Mouse (Mus musculus) gastrocnemius, postnatal 4 days (tissue): Measurements from ENCODE around the gene Rtl10. TPM values are rescaled to one million over a fixed set of nuclear protein-coding genes. Genes with fewer than 3 reads are reported as not detected.
"Not testable (repeated sequence)": the region's sequence is repeated elsewhere in the genome, so short reads cannot be mapped to it uniquely, and the experiment has no call there.

Experiments used
- DNase-seq, 2 experiments: peaks; one replicate each; pipeline ENCODE4 v3.0.0; 2021 to 2022; ENCODE audit warnings: low spot score in 2 of 2, mixed read lengths in 2 of 2
- total RNA-seq, 2 experiments: library from RNA; stranded (reverse); gene quantifications; 2 replicates each; pipeline ENCODE4 v1.2.3; 2021

Rtl10 gene
- total RNA-seq, 2 experiments from 2014 or later = 6.7 to 6.8 TPM

DNA sequence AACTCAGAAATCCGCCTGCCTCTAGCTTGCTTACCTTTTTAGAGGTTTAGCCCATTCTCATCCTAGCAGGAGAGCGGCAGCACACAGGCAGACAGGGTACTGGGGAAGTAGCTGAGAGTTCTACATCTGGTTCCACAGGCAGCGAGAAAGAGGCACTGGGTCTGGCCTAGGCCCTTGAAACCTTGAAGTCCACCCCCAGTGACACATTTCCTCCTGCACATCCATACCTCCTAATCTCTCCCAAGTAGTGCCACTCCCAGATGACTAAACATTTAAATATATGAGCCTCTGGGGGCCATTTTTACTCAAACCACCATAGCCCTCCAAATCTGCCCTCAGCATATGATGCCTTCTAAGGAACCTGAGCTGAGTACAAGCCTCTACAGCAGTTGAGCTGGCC is 16.3 kb upstream of the Rtl10 start:
- DNase-seq = no peak

DNA sequence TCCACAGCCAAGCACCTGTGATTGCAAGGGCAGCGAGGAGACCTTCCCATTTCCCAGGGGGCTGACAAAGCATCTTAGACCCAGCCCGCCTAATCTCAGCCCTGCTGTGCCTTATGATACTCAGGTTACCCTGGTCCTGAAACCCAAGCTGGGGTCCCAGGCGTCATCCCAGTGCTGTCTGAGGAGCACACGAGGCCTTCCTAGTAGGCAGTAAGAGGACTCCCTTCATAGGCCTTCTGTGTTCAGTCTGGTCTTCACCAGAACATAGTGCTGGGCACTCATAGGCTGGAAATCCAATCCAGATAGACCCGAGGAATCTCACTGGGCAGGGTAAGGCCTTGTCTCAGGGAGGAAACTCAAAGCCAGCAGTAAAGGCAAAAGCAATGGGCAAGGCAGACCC is 14.9 kb upstream of the Rtl10 start:
- DNase-seq = no peak

DNA sequence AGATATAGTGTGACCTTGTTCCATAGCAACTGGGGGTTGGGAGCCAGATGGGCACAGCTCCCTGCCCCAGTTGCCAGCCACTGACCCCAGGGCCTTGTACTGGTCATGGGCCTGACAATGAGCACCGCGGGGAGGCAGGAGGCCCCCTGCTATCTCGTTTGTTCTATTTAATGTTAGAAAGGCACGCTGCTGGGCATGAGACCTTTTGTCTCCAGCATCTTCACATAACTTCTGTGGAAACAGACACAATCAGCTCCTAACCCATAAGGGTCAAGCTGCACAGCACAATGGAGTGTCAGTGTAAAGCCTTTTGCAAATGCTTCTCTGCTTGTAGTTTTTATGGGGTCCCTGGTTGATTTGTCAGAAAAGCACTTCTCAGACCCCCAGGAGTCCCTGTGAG is 14.3 kb upstream of the Rtl10 start:
- no peak for DNase-seq

DNA sequence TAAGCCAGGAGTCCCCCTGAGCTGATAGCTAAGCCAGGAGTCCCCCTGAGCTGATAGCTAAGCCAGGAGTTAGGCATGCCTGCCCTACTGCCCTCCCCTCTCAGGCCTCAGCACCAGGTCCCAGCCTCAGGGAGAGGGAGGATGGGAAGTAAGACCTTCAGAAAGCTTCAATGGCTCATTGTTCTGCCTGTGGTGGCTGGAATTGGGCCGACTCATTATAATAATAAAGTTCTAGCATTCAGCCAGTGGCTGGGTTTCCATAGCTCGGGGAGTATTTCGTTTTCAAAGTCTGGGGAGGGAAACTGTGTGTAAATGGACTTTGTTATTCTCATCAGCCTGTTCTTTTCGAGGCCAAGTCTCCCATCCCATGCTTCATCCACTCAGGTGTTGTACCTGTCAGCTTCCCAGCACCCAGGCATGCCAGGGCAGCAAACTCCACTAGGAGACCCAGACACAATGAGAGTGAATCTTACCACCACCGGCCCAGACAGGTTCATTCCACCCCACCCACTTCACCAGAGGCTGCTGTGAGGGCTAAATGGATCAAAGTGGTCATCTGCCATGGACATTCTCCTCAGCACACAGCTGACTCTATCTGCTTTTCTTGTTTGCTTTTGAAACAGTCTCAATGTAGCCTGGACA is 13.8 kb upstream of the Rtl10 start:
- no peak for DNase-seq

DNA sequence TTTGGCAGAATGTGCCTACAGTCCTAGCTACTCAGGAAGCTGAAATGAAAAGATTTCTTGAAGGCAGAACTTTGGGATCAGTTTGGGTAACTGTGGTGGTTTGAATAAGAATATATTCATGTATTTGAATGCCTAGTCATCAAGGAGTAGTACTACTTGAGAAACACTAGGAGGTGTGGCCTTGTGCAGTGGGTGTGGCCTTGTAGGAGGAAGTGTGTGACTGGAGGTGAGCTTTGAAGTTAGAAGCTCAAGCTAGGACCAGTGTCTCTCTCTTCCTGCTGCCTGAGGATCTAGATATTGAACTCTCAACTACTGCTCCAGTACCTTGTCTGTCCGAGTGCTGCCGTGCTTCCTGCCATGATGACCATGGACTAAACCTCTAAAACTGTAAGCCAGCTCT is 12.6 kb upstream of the Rtl10 start:
- no peak for DNase-seq

DNA sequence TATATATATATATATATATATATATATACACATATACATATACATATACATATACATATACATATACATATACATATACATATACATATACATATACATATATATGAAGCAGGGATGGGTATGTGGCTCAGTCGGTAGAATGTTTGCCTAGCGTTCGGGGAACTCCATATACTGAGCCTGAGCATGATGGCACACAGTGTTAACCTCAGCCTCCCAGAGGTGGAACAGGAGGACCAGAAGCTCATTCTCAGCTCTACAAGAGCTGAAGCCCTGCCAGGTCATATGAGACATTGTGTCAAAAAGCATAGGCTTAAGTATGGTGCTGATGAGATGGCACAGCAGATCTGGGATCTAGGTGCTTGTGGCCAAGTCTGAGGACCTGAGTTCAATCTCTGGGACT is 8.4 kb upstream of the Rtl10 start:
- no peak for DNase-seq

DNA sequence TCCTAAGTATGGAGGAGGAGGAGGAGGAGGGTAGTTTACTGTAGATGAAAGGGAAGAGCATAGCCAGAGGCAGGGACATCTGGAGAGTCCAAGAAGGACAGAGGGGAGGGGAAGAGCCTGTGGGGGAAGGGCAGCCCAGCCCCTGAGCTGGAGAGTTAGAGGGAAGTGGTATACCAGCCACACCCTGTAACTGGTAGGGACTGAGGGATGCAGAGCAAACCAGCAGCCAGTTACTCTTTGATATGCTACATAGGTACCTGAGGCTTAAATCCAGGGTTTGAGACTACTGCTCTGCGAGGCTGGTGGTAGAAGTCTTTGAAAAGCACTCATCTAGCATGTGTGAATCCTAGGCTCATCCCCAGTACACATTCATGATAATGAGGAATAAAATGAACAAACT is 7.8 kb upstream of the Rtl10 start:
- no peak for DNase-seq

DNA sequence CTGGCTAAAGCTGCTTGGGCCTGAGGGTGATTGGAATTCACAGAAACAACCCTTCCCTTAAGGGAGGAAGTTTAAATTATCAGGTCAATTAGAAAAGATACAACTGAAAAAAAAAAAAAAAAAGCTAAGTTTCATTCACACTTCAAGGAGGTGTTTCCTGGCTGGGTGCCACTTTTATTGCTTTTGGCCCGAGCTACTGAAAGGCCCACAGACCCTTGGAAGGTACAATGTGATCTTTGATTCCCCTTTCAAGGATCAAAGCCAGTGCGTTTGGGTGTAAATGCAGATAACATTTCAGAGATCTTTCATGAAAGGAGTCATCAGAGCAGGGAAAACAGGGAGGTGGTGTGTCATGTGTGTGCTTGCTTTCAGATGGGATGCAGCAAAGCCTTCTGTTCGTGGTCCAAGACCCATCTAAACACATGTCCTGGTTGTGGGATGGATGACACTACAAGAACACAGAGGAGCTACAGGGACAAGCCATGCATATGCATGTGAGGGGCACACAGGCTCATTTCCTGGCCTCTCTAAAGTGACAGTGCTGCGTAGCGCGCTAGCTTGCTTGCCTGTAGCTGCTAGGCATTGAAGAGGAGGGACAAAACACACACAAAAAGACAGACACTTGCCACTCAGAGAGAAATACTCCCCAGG is 711 bp upstream of the Rtl10 start:
- DNase-seq = no peak

DNA sequence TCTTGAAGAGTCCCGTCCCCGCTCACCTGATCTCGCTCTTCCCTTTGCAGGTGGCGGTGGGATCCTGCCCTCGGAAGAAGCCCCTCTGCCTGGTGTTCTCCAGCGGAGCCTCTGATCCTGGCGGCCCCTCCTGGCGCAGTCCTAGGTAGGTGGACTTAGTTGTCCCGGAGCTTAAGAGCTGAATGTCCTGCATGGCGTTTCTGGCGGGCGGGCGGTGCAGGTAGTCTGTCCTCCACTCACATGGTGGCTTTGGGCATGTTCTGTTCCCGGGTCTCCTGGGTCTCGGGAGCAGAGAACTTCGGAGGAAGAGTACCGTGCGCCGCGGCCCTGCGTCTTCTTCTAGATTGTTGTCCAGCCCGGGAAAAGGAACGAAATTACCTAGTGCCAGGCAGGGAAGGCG is 295 bp downstream of the Rtl10 start:
- peak in 1 of 2 experiments; percentile 39 for DNase-seq

DNA sequence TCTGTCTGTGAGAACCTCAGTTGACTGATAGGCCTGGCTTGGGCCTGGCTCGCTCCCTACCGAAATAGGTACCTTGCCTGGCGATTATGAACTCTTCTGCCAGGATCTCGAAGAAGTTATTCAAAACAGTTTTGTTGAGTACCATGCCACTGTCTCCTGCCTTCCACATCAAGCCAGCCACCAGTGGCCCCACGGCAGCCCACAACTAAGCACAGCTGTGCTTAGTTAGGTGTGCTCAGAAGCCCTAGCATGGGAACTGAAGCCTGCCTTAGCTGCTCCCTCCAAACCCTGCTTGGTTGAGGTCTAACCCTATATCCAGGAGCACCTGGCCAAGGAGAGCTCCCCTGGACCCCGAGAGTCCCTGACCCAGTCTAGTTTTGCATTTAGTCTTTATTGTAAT is 2.8 kb downstream of the Rtl10 start:
- no peak for DNase-seq

DNA sequence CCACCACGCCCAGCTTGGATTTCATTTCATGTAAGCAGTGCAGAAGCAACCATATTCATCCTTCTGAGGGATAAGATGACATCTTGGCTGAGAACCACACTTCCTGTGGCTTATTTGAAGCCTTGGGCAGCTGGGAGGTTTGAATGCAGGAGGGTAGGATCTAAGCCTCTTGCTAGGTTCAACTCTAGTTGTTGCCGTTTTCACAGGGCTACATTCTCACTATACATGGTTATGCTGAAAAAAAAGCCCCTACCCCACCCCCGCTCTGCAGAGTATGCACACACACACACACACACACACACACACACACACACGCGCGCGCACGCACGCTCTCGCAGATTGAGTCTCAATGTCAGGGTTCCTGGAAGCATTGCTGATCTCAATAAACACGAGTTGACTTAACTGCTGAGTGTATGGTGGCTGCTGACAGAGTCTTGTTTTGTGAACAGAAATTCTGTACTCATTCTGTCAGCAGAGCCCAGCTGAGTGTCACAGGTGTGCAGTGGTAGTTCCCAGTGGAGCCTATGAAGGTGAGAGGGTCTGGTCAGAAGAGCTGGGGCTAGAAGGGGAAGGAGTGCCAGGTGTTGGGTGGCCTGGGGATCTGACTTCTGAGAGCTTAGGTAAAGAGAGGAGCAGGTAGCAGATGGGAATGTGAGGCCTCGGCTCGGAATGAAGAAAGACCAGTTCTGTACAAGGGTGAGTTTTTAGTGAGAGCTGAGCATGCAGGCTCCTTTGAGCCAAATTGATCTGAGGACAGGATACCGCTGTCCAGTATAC is 5.1 kb downstream of the Rtl10 start:
- DNase-seq = no peak

DNA sequence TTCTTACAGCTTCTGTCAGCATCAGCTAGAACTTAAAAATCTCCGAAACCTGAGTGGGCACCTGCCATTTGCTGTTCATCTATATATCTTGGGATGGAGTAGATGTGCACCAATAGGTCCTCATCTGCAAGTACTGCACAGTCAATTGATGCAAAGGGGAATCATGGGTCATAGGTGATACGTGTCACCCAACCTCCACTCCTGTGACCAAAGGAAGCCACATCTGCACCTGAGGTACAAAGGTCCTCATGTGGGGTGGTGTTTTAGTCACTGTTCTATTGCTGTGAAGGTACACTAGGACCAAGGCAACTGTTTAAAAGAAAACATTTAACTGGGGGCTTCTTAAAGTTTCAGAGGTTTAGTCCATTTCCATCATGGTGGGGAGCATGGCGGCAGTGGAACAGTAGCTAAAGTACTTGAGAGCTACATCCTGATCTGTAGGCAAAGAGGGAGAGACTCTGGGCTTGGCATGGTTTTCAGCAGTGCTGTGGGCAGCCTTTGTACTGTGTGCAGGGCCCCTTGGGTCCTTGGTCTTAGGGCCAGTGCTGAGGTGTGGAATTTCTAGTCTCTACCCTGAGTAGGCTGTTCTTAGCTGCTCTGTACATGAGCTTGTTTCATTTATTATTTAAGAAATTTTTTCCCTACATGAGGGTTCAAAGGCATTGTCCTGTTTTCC is 8.0 kb downstream of the Rtl10 start:
- DNase-seq = no peak

DNA sequence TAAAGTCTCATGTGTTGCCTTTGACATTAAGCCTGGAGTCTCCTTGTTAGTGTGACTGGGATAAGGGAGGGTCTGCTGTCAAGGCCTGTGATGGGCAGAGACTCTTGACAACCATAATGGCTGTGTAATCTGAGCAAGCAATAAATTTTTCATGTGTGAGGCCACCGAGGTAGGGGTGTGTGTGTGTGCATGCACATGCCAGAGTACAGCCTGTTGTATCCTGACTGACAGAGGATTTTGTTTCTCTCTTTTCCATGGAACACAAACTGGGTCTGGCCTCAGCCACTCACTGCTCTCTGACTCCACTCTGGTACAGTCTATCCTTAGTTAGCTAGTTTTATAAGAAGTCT is 8.5 kb downstream of the Rtl10 start:
- DNase-seq = no peak

DNA sequence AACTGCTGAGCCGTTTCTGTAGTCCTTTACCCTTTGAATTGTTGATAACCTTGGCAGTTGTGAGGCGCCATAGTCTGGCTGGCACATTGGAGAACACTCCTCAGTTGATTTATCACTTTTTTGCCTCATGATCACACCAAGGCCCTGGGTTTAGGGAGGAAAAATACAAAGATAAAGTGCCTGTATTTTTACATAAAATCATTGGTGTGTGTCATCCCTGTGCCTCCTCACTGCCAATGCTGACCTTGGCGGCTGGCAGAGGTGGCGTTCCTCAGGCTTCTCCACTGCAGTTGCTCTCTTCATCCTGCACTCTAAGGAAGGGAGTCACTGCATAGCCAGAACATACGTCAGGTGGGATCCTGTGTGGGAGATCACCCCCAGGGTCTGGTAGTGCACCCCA is 13.0 kb downstream of the Rtl10 start:
- DNase-seq = no peak

DNA sequence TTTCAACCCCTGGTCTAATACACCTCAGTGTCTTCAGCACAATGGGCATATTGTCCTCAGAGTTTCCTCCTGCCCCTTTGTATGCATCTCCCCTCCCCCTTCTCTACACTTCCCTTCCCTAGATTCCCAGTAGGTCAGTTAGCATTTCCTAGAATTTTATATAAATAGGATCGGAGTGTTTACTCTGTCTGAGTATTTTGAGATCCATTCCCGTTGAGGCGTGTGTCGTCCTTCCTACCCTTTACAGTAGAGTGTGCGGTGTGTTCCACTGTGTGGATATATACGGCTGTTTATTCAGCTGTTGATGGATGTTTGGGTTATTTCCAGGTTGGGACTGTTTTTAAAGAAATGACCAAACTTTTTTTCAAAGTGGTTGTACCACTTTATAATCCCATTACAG is 14.8 kb downstream of the Rtl10 start:
- DNase-seq = no peak

DNA sequence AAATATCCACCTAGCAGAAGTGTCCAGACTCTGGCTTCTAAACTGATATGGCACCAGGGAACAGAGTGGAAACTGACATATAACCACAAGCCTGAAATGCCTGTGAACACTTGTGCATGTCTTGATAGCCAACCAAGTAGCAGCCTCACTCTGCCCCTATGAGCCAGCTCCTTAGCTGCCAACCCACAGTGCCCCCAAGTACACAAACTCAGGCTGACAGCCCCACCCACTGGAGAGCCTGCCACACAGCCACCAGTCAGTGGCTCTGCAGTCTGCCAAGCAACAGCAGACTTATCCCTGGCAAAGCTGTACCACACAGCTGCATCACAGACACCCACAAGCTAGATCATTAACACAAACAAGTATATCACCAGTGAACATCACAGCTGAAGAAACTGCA is 19.4 kb downstream of the Rtl10 start:
- peak; percentile 16 to 47 for DNase-seq

DNA sequence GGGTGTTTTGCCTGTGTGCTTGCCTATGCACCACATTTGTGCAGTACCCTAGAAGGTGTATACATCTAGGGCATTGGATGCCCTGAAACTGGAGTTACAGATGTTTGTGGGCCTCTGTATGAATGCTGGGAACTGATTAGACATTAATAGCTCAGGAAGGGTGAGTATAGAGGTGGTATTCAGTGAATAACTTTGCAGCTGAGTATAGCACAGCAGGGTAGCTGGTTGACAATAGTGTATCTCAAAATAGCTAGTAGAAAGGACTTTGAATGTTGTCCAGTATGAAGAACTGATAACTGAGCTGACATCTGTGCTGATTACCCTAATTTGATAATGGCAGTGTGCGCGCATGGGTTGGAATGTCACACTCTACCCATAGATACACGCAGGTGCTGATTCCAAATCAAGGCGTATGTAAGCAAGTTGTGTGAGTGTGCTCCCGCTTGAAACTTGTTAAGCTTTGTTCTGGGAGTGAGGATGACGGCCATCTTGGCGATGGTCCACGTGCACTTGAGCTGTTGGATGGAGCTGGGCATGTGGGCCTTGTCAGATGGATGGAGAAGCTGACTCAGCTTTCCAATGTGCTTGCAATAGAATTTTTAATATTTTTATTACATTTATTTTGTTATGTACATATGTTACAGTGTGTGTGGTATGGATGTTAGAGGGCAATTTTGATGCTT is 25.0 kb downstream of the Rtl10 start:
- DNase-seq = peak in 1 of 2 experiments; percentile 11

DNA sequence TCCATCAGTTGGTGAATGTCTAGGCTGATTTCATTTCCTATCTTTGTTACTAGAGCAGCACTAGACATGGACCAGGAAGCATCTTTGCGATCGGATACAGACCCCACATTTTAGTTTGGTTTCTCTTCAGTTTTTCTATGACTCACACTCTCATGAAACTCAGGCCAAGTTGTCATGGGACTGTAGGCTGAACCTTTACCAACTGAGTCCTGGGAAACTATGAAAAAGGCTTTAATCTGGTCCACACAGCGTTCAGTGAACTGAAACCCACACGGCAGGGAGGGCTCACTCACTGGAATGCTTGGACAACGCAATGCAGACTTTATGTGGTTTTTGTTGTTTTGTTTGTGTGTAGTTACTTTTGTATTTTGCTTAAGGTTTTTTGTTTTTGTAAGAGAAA is 30.0 kb downstream of the Rtl10 start:
- no peak for DNase-seq

DNA sequence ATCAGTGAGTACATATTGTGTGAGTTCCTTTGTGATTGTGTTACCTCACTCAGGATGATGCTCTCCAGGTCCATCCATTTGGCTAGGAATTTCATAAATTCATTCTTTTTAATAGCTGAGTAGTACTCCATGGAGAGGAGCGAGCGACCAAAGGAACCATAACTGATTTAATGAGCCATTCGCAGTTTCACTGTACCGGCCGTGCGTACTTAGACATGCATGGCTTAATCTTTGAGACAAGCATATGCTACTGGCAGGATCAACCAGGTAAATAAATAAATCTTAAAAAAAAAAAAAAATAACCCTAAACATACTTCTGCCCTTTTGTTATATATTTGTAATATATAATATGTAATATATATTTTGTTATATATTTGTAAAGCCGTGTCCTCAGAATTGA is 34.4 kb downstream of the Rtl10 start:
- DNase-seq = not testable (repeated sequence)

DNA sequence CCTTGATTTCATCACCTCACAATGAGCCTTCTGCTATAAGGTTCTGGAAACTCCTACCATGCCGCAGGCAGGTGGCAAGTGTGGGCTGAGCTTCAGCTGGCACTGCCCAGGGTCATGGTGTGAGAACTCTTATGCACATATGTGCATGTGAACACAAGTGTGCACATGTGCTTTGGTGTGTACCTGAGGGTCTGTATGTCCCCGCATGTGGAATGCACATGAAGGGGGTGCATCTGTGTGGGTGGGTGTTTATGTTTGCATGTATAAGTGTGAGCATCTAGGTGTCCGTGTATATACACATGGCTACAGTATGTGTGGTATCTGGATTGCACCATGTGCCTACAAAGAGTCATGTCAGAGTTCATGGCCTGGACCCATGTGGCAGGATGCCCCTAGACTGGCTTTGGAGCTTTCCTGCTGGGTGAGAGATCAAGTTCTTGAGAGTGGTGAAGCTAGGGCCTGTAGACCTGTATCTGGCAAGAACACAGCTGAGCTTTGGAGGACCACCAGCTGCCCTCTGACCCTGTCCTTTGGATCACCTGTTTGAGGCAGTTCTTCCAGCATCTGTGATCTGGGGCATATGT is 38.8 kb downstream of the Rtl10 start:
- DNase-seq = no peak

DNA sequence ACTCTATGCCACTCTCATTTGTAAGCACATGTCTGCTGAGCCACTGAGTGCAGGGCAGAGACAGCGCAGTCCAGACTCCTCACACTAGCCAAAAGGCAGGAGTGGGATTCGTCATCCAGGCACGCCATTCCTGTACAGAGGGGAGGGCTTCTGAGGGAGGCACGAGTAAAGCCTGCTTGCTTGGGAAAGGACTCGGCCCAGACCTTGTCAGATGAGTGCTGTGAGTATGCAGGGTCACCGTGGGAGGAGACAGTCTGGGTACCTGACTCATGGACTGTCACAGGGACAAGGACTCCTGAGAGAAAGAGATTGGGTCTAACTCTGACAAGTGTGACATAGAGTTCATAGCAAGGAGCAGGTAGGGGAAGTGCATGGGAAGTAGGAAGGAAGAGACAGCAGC is 40.6 kb downstream of the Rtl10 start:
- no peak for DNase-seq
